Mouse (Mus musculus): Measurements from ENCODE around the gene Rnd2. TPM values are rescaled to one million over a fixed set of nuclear protein-coding genes. Genes with fewer than 3 reads are reported as not detected.
A peak's percentile ranks its signal among the peaks of the same experiment; 100 is the strongest.
"Not testable (repeated sequence)": the region's sequence is repeated elsewhere in the genome, so short reads cannot be mapped to it uniquely, and the experiment has no call there.

Rnd2 gene
- polyA plus RNA-seq, 2 experiments: 10.4 to 20.7 TPM

DNA sequence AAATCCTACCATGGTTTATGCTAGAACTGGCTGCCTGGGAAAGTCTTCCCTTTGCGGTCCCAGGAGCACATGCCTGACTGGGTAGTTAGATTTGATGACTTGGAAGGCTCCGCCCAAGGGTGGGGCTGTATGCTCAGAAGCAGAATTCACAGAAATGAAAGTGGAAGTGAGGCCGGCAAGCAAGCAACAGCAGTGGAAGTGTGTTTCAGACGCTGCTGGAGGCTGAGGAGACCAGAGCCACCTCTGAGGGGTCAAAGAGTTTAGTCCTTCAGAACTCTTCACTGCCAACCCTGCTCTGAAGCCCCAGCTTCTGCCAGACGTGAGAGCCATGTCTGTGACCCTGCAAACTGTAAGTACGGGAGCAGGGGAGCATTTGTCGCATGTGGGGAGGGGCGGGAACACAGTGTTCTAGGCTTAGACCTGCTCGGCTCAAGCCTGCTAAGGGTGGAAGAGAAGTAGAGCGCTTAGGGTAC is 16.5 kb upstream of the Rnd2 start, which contains the start of gene Ifi35:
Gene Ifi35 (plus strand): TSS at position 134 of the 473 bp plus-strand sequence.
- Histone ChIP-seq H3K4me1 (ENCODE audit: control insufficient read depth, insufficient read depth, low read length) (peaks cover 5% of the 10 kb centered on the region), H3K9ac (ENCODE audit: low read depth, low read length, severe bottlenecking) (peak within 1 kb of the TSS; percentile 44), H3K9me3 (ENCODE audit: control insufficient read depth, low read length) (no peaks in the 10 kb centered on the region), H3K4me2 (replicated peaks; ENCODE audit: low read depth, low read length, severe bottlenecking) (peak within 1 kb of the TSS; percentile 37), H3K36me3 (ENCODE audit: control insufficient read depth, insufficient read depth, low read length) (peaks cover 26% of the 10 kb centered on the region), H3K4me3 (replicated peaks; ENCODE audit: low read length) (peak within 1 kb of the TSS; percentile 33), H3K27me3 (ENCODE audit: control insufficient read depth, insufficient read depth, low read length) (no peaks in the 10 kb centered on the region), H3K27ac (replicated peaks; ENCODE audit: low read depth, low read length) (no peak within 1 kb of the TSS)
- WGBS: 18% methylated on average over 10 of the region's 10 CpGs
- 0 out of 2 replicates have a peak, but pooled peaks have one; percentile 9 for TF ChIP-seq POLR2A (IDR thresholded peaks at IDR 0.05; ENCODE audit: borderline replicate concordance, extremely low read depth, insufficient read depth, insufficient read length)
- ATAC-seq (ENCODE audit: low FRiP score, low read depth): peak; percentile 56
- peak; percentile 82 for DNase-seq (ENCODE audit: low spot score)

DNA sequence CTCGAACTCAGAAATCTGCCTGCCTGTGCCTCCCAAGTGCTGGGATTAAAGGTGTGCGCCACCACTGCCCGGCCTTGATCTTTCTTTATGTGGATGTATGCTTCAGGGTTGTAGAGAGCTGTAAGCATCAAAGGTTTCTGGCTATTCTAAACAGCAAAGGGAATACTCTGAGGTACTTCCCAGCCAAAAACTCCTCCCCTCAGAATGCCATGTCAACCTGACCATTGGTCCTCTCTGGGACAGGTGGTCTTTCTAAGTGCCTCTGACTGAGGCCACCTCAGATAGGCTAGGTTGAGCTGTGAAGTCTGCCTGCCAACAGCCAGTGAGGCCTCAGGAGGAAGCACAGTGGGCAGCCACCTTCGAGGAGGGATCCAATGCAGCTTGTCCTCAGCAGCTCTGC is 15.9 kb upstream of the Rnd2 start:
- no peak for TF ChIP-seq POLR2A (IDR thresholded peaks at IDR 0.05; ENCODE audit: borderline replicate concordance, extremely low read depth, insufficient read depth, insufficient read length)
- no peak for ATAC-seq (ENCODE audit: low FRiP score, low read depth)
- H3K9me3 ChIP-seq (ENCODE audit: control insufficient read depth, low read length): no peaks in the 10 kb centered on the region

DNA sequence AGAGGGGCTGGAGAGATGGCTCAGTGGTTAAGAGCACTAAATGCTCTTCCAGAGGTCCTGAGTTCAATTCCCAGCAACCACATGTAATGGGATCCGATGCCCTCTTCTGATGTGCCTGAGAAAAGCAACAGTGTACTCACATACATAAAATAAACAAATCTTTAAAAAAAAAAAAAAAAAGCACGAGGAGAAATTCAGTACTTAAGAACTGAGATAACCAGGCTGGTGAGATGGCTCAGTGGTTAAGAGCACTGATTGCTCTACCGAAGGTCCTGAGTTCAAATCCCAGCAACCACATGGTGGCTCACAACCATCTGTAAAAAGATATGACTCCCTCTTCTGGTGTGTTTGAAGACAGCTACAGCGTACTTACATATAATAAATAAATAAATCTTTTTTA is 15.2 kb upstream of the Rnd2 start:
- peaks cover 14% of the 10 kb centered on the region for H3K36me3 ChIP-seq (ENCODE audit: control insufficient read depth, insufficient read depth, low read length)
- H3K4me2 ChIP-seq (replicated peaks; ENCODE audit: low read depth, low read length, severe bottlenecking); ATAC-seq (ENCODE audit: low FRiP score, low read depth): not testable (repeated sequence)

More for the DNA sequence above, 15.9 kb upstream of the Rnd2 start:
- H3K27ac ChIP-seq (replicated peaks; ENCODE audit: low read depth, low read length): no peak overlapping the region
- H3K36me3 ChIP-seq (ENCODE audit: control insufficient read depth, insufficient read depth, low read length): peaks cover 21% of the 10 kb centered on the region
- WGBS: 84% methylated on average over 4 of the region's 4 CpGs
- H3K4me3 ChIP-seq (replicated peaks; ENCODE audit: low read length): peak overlapping the region; percentile 33; the same call in 1 of the 2 replicates
- no peak overlapping the region for H3K9ac ChIP-seq (ENCODE audit: low read depth, low read length, severe bottlenecking)
- H3K4me1 ChIP-seq (ENCODE audit: control insufficient read depth, insufficient read depth, low read length): no peaks in the 10 kb centered on the region; the same call in 1 of the 2 replicates
- H3K27me3 ChIP-seq (ENCODE audit: control insufficient read depth, insufficient read depth, low read length): no peaks in the 10 kb centered on the region
- peak overlapping the region; percentile 37 for H3K4me2 ChIP-seq (replicated peaks; ENCODE audit: low read depth, low read length, severe bottlenecking)
- no peak for DNase-seq (ENCODE audit: low spot score)

DNA sequence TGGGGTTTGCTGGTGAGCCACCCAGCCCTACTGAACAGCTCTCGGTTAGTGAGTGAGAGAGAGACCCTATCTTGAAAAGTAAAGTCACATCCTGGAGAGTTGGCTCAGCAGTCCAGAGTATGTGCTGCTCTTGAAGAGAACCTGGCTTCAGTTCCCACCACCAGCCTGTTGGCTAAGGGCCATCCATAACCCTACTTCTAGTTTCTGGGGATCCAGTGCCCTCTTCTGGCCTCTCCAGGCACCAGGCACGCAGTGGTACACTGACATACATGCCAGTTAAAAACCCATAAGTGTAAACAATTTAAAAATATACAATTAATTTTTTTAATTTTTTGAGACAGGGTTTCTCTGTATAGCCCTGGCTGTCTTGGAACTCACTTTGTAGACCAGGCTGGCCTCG is 14.4 kb upstream of the Rnd2 start:
- ATAC-seq (ENCODE audit: low FRiP score, low read depth): no peak
- DNase-seq (ENCODE audit: low spot score): no peak

More for the DNA sequence above, 15.2 kb upstream of the Rnd2 start:
- not testable (repeated sequence) for H3K4me1 ChIP-seq (ENCODE audit: control insufficient read depth, insufficient read depth, low read length); H3K4me3 ChIP-seq (replicated peaks; ENCODE audit: low read length); DNase-seq (ENCODE audit: low spot score); H3K27me3 ChIP-seq (ENCODE audit: control insufficient read depth, insufficient read depth, low read length); H3K27ac ChIP-seq (replicated peaks; ENCODE audit: low read depth, low read length); H3K9ac ChIP-seq (ENCODE audit: low read depth, low read length, severe bottlenecking); H3K9me3 ChIP-seq (ENCODE audit: control insufficient read depth, low read length)
- WGBS: 89% methylated on average over 4 of the region's 4 CpGs

DNA sequence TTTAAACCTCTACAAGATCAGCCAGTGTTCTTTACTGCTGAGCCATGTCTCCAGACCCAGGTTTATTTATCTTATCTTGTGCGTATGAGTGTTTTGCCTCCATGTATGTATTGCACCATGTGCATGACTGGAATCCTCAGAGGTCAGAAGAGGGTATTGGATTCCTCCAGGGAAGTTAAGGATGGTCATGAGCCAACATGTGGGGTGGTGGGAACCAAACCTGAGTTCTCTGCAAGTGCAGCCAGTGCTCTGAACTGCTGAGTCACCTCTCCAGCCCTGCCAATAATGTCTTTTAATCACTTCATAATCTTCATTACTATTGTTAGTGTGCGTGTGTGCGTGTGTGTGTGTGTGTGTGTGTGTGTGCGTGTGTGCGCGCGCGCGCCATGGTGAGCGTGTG is 13.3 kb upstream of the Rnd2 start:
- no peak overlapping the region for H3K9ac ChIP-seq (ENCODE audit: low read depth, low read length, severe bottlenecking)
- no peak overlapping the region for H3K4me2 ChIP-seq (replicated peaks; ENCODE audit: low read depth, low read length, severe bottlenecking)
- no peaks in the 10 kb centered on the region; the same call in 1 of the 2 replicates for H3K4me1 ChIP-seq (ENCODE audit: control insufficient read depth, insufficient read depth, low read length)
- TF ChIP-seq POLR2A (IDR thresholded peaks at IDR 0.05; ENCODE audit: borderline replicate concordance, extremely low read depth, insufficient read depth, insufficient read length): no peak
- DNase-seq (ENCODE audit: low spot score): no peak
- ATAC-seq (ENCODE audit: low FRiP score, low read depth): no peak
- H3K4me3 ChIP-seq (replicated peaks; ENCODE audit: low read length): no peak overlapping the region
- H3K27me3 ChIP-seq (ENCODE audit: control insufficient read depth, insufficient read depth, low read length): no peaks in the 10 kb centered on the region
- no peaks in the 10 kb centered on the region for H3K9me3 ChIP-seq (ENCODE audit: control insufficient read depth, low read length)
- H3K36me3 ChIP-seq (ENCODE audit: control insufficient read depth, insufficient read depth, low read length): peaks cover under 1% of the 10 kb centered on the region; the same call in 1 of the 2 replicates
- no peak overlapping the region for H3K27ac ChIP-seq (replicated peaks; ENCODE audit: low read depth, low read length)
- 94% methylated on average over 10 of the region's 10 CpGs for WGBS

More for the DNA sequence above, 14.4 kb upstream of the Rnd2 start:
- Histone ChIP-seq H3K27ac (replicated peaks; ENCODE audit: low read depth, low read length) (no peak overlapping the region), H3K36me3 (ENCODE audit: control insufficient read depth, insufficient read depth, low read length) (peaks cover 7% of the 10 kb centered on the region), H3K4me1 (ENCODE audit: control insufficient read depth, insufficient read depth, low read length) (no peaks in the 10 kb centered on the region; the same call in 1 of the 2 replicates), H3K9ac (ENCODE audit: low read depth, low read length, severe bottlenecking) (no peak overlapping the region), H3K9me3 (ENCODE audit: control insufficient read depth, low read length) (no peaks in the 10 kb centered on the region), H3K27me3 (ENCODE audit: control insufficient read depth, insufficient read depth, low read length) (no peaks in the 10 kb centered on the region), H3K4me3 (replicated peaks; ENCODE audit: low read length) (no peak overlapping the region), H3K4me2 (replicated peaks; ENCODE audit: low read depth, low read length, severe bottlenecking) (no peak overlapping the region)
- 76% methylated on average over 2 of the region's 3 CpGs for WGBS
- no peak for TF ChIP-seq POLR2A (IDR thresholded peaks at IDR 0.05; ENCODE audit: borderline replicate concordance, extremely low read depth, insufficient read depth, insufficient read length)
